Mouse (Mus musculus) thymus, adult 2 months (tissue): ENCODE data around the gene Gm5617.
"Not testable (repeated sequence)": the region's sequence is repeated elsewhere in the genome, so short reads cannot be mapped to it uniquely, and the experiment has no call there.

Experiments
- CTCF ChIP-seq: fragments of 200-500 bp; IDR thresholded peaks from 2 replicates; pipeline ENCODE4 v1.5.1; 2012; ENCODE audit warnings: mild to moderate bottlenecking, control low read depth, low read length, moderate library complexity, borderline replicate concordance; ENCODE audit not compliant: control insufficient read depth, poor library complexity, insufficient read depth; ENCODE audit errors: extremely low read depth
- POLR2A ChIP-seq: fragments of 200-500 bp; IDR thresholded peaks from 2 replicates; pipeline ENCODE4 v1.6.1; 2012; ENCODE audit warnings: mild to moderate bottlenecking, low read length, control low read depth, moderate library complexity; ENCODE audit not compliant: control insufficient read depth, poor library complexity, insufficient read depth; ENCODE audit errors: extremely low read depth

DNA sequence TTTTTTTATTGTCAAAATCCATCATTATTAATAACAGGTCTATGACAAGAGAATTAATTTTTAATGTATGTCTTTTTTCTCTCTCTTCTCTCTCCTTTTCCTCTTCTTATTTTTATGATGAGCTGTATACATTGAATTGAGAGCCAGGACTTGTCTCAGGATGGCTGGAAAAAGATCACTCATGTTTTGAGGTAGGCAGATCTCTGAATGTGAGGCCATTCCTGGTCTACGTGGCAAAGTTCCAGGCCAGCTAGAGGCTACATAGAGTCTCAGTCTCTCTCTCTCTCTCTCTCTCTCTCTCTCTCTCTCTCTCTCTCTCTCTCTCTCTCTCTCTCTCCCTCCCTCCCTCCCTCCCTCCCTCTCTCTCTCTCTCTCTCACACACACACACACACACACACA is 42.4 kb downstream of the Gm5617 start:
- TF ChIP-seq POLR2A, CTCF: not testable (repeated sequence)
